Mouse (Mus musculus) midbrain, embryonic 11.5 days (tissue): Measurements from ENCODE around the gene Pop7. TPM values are rescaled to one million over a fixed set of nuclear protein-coding genes. Genes with fewer than 3 reads are reported as not detected.

ENCODE experiments used
- ATAC-seq: fragments of 200-750 bp; cut with Nextera tagmentation; 2 replicates; pipeline ENCODE4 v1.8.0; 2017; ENCODE audit warnings: moderate TSS enrichment, moderate library complexity; ENCODE audit not compliant: low FRiP score
- DNase-seq: peaks from one replicate; pipeline ENCODE4 v3.0.0; 2015; ENCODE audit warnings: low spot score; ENCODE audit errors: missing footprints
- H3K27ac ChIP-seq: fragments of 300-500 bp; sonication (generic); 2 replicates; pipeline ENCODE4 v1.5.1; 2014; ENCODE audit warnings: low read depth, low read length
- H3K27me3 ChIP-seq: fragments of 300-500 bp; sonication (generic); 2 replicates; pipeline ENCODE4 v1.6.1; 2014; ENCODE audit warnings: mild to moderate bottlenecking, low read length, moderate library complexity, mixed read lengths; ENCODE audit not compliant: control insufficient read depth, insufficient read depth
- H3K36me3 ChIP-seq: fragments of 300-500 bp; sonication (generic); 2 replicates; pipeline ENCODE4 v1.6.1; 2014; ENCODE audit warnings: mild to moderate bottlenecking, low read length, moderate library complexity, mixed read lengths; ENCODE audit not compliant: control insufficient read depth, insufficient read depth
- H3K4me1 ChIP-seq: fragments of 300-500 bp; sonication (generic); 2 replicates; pipeline ENCODE4 v1.6.1; 2014; ENCODE audit warnings: low read length; ENCODE audit not compliant: control insufficient read depth, insufficient read depth
- H3K4me2 ChIP-seq: fragments of 300-500 bp; sonication (generic); 2 replicates; pipeline ENCODE4 v1.6.1; 2014; ENCODE audit warnings: mild to moderate bottlenecking, moderate library complexity
- H3K4me3 ChIP-seq: fragments of 300-500 bp; sonication (generic); 2 replicates; pipeline ENCODE4 v1.5.1; 2014; ENCODE audit warnings: low read depth, low read length
- H3K9ac ChIP-seq: fragments of 300-500 bp; sonication (generic); 2 replicates; pipeline ENCODE4 v1.6.1; 2014; ENCODE audit warnings: low read length
- H3K9me3 ChIP-seq: fragments of 300-500 bp; sonication (generic); 2 replicates; pipeline ENCODE4 v1.6.1; 2016; ENCODE audit warnings: low read length; ENCODE audit not compliant: control insufficient read depth
- WGBS: fragments of 180-500 bp; shearing (Covaris S2); extraction: QIAGEN DNeasy Blood & Tissue Kit; methylation state at CpG from one replicate; pipeline ENCODE4 v1.1.7; 2014; 5-methylcytosine and 5-hydroxymethylcytosine counted together
- microRNA-seq: library from miRNA; unstranded; fragments of <30 nt; microRNA quantifications from one replicate; pipeline ENCODE4, GENCODE M21; 2017
- polyA plus RNA-seq: library from polyadenylated mRNA; unstranded; fragments of >200 nt; fragmentation: Nextera tagmentation; extraction: Ambion mirVana; gene quantifications from 2 replicates; pipeline ENCODE4 v1.2.1, GENCODE M21; 2014

The Pop7 gene
- polyA plus RNA-seq, 1 experiment from 2014 or later, result 54.8 TPM

GRCm38 (mm10) chr5:137455206-137455605 is 47.1 kb downstream of the Pop7 start:
- H3K27me3 ChIP-seq, result no peaks in the 10 kb centered on the region
- no peak for ATAC-seq
- WGBS, result 89% methylated on average over 6 of the region's 6 CpGs

More at GRCm38 (mm10) chr5:137455206-137455605, 47.1 kb downstream of the Pop7 start:
- H3K9ac ChIP-seq, result no peak overlapping the region
- no peak for DNase-seq
- no peaks in the 10 kb centered on the region for H3K4me1 ChIP-seq
- H3K4me2 ChIP-seq, result no peak overlapping the region
- no peak overlapping the region for H3K4me3 ChIP-seq
- H3K27ac ChIP-seq, result no peak overlapping the region
- no peaks in the 10 kb centered on the region for H3K36me3 ChIP-seq
- H3K9me3 ChIP-seq, result no peaks in the 10 kb centered on the region

Small RNA genes lying within 50 kb of the gene (microRNA-seq; reads per million reads assigned to microRNA genes)
- gene Mir6418, result 0.95 reads per million

Other genes with a start within 250 kb of the Pop7 start
- 3.6 and 4.0 TPM in 2 replicates for gene Ache, start 215.0 kb downstream of the Pop7 start, polyA plus RNA-seq
- 7.5 and 7.9 TPM in 2 replicates for gene Ufsp1, start 207.9 kb downstream of the Pop7 start, polyA plus RNA-seq
- gene Srrt, start 194.8 kb downstream of the Pop7 start, polyA plus RNA-seq, result 151 and 154 TPM in 2 replicates
- gene Trip6, start 188.1 kb downstream of the Pop7 start, polyA plus RNA-seq, result 28.0 and 34.1 TPM in 2 replicates
- 5.8 TPM in 2 replicates for gene Slc12a9, start 168.9 kb downstream of the Pop7 start, polyA plus RNA-seq
- 19.0 and 20.8 TPM in 2 replicates for gene Ephb4, start 152.4 kb downstream of the Pop7 start, polyA plus RNA-seq
- gene Zan, start 25.5 kb downstream of the Pop7 start, polyA plus RNA-seq, result 0.03 TPM in 2 replicates
- 10.5 and 10.6 TPM in 2 replicates for gene Gigyf1, start 16.0 kb upstream of the Pop7 start, polyA plus RNA-seq
- 0.72 and 1.4 TPM in 2 replicates for gene Epo, start 30.7 kb upstream of the Pop7 start, polyA plus RNA-seq
- 432 and 501 TPM in 2 replicates for gene Gnb2, start 31.0 kb upstream of the Pop7 start, polyA plus RNA-seq
- gene Actl6b, start 51.0 kb upstream of the Pop7 start, polyA plus RNA-seq, result 30.6 and 31.1 TPM in 2 replicates
- gene Tfr2, start 67.3 kb upstream of the Pop7 start, polyA plus RNA-seq, result 2.0 and 2.1 TPM in 2 replicates
- 19.0 and 19.8 TPM in 2 replicates for gene Mospd3, start 98.5 kb upstream of the Pop7 start, polyA plus RNA-seq
- gene Pcolce, start 111.3 kb upstream of the Pop7 start, polyA plus RNA-seq, result 58.8 and 61.4 TPM in 2 replicates
- gene Fbxo24, start 126.5 kb upstream of the Pop7 start, polyA plus RNA-seq, result 0.10 and 0.16 TPM in 2 replicates
- 27.3 and 28.3 TPM in 2 replicates for gene Lrch4, start 126.6 kb upstream of the Pop7 start, polyA plus RNA-seq
- 4.5 and 5.8 TPM in 2 replicates for gene Gm20605, start 126.7 kb upstream of the Pop7 start, polyA plus RNA-seq
- 4.5 and 6.8 TPM in 2 replicates for gene Sap25, start 138.8 kb upstream of the Pop7 start, polyA plus RNA-seq
- 0.19 and 0.34 TPM in 2 replicates for gene Irs3, start 143.2 kb upstream of the Pop7 start, polyA plus RNA-seq
- gene Agfg2, start 182.2 kb upstream of the Pop7 start, polyA plus RNA-seq, result 13.6 and 14.9 TPM in 2 replicates
- 4.8 TPM in 2 replicates for gene Nyap1, start 239.1 kb upstream of the Pop7 start, polyA plus RNA-seq
- 47.0 and 62.9 TPM in 2 replicates for gene Tsc22d4, start 243.2 kb upstream of the Pop7 start, polyA plus RNA-seq